Mouse (Mus musculus) cerebellum, adult 2 months (tissue): ENCODE measurements at regions not wholly inside any gene's neighbourhood (a gene's known extent, or its start where the extent isn't known, plus 50 kb on each side); places are given as distances from the start of the nearest gene placed in this dataset.

Source experiments
- CTCF ChIP-seq: fragments of 200-500 bp; IDR thresholded peaks from 2 replicates; pipeline ENCODE4 v1.5.1; 2011; ENCODE audit warnings: low read depth, mild to moderate bottlenecking, control low read depth, low read length, moderate library complexity, borderline replicate concordance; ENCODE audit not compliant: insufficient read depth
- POLR2A ChIP-seq: fragments of 200-500 bp; IDR thresholded peaks from 2 replicates; pipeline ENCODE4 v1.6.1; 2011; ENCODE audit warnings: low read length, control low read depth, borderline replicate concordance; ENCODE audit not compliant: insufficient read depth

DNA sequence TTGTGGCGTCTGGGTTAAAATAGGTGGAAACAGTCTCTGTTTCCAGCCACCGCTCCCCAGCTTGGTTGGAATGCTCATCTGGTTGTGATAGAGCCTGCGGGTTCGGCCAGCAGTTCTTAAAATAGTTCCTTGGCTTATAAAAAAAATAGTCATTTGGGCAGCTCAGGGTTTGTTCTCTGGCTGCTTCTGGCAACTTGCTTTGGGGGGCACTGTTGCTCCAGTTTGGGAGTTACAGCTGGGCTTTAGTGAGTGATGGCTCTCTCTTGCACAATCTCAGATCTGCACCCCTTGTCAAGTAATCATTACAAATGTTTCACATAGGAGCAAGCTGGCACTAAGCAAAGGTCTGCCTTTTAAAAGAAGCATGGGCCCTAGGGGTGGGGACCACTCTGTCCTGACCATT lies 268.0 kb downstream of the Etaa1 start:
- TF ChIP-seq CTCF = peak; percentile 82; the same call in 1 of the 2 replicates
- TF ChIP-seq POLR2A = no peak
